Mouse (Mus musculus): ENCODE measurements at regions not wholly inside any gene's neighbourhood (a gene's known extent, or its start where the extent isn't known, plus 50 kb on each side); places are given as distances from the start of the nearest gene placed in this dataset.
A peak's percentile ranks its signal among the peaks of the same experiment; 100 is the strongest.

- DNase-seq (ENCODE audit: low spot score in 2 of 2), result no peak
Measured at GRCm38 (mm10) chr3:100401080-100401479, 88.0 kb downstream of the Tent5c start.

DNA sequence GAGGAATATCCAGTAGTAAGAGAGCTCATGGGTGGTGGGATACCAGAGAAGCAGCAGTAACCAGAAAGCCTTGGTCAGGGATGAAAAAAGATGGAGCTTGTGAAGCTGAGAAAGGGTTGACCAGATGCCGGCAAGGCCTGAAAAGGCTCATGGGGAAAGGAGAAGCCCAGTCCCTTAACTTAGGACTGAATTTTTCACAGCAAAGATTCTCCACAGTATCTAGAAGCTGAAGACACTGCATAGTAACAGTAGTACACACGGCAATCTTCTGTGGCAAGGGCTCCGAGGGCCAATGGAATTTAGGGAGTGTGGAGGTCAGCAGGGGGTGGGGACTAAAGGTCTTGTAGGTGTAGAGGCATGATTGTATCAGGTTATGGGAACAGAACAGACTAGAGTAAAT lies 91.6 kb downstream of the Tent5c start:
- DNase-seq (ENCODE audit: low spot score in 2 of 2), result no peak

DNA sequence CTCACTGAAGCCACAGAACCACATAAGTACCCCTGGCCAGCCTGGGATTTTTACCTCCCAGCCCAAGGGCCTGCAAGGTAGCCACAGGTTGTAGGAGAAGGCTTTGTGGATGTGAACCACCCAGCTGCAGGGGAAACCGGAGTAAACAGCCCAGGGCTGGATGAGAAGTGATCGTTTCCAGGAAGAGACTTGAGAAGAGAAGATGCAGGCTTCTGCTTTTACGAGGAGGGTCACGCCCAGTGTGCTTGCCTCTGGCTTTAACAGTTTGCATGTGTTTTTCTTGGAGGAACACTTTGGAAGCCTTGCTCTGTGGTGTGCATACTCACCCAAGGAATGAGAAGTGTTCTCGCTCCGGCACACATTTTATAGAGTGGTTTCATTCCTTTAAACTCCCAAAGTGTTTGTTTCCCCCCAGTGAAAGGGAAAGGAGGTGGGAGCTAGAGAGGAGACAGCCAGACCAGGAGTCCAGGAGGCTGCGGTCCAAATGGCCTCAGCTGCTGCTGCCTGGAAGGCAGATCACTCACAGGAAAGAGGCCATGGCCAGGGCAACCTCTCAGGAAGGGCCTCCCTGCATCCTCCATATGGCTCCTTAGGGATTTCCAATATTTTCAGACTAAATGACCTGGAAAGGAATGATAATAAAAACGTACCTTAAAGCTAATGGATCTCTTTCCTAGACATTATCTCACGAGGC lies 94.1 kb downstream of the Tent5c start:
- DNase-seq (ENCODE audit: low spot score in 2 of 2), result peak; percentile 23 to 33

DNA sequence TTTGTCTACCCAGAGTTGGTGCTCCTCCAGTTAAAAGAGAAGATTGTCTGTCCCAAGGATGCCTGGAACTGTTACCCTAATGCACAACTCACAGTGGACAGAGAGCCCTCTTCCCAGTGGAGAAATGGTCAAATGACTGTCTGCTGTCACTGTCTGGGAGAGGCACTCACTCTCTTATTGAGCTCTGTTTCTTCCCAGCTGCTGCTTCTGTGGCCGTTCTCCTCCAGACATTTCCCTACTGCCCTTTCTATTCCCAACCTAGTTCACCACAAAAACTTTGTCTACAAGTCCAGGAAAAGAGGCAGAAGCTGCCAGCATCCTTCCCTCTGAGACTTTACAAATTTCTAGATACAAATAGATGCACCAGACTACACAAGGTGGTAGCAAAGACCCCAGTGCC lies 95.2 kb downstream of the Tent5c start:
- DNase-seq (ENCODE audit: low spot score in 2 of 2), result no peak

DNA sequence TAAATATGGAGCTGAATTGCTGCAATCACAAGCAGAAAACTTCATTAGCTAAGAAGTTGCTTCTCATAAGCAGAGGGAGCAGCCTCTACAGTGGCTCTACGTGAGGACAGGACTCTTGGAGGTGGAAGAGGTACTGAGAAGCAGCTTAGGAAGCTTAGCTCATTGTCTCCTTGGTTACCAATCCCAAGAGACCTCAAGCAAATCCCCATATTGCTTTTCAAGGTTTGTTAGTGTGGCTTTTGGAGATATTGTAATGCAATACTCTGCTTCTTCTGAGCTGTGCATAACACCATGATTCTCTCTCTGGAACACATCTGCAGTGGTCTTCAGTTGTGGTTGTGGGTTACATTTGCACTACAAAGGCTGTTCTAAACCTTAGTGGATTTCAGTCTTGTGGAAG lies 106.9 kb downstream of the Tent5c start:
- DNase-seq (ENCODE audit: low spot score in 2 of 2), result no peak

DNA sequence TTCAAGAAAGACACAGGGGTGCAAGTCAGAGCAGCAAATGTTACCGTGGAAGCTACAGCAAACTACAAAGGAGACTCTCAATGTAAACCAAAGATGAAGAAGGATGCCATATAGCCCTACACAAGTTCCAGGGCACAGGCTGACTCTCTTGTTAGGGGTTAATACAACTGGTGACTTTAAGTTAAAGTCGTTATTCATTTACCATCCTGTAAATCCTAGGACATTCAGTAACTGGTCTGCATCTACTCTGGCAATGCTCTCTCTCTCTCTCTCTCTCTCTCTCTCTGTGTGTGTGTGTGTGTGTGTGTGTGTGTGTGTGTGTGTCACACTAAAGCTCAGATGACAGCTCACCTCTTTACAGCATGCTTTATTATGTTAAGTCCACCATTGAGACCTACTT lies 107.8 kb downstream of the Tent5c start:
- DNase-seq (ENCODE audit: low spot score in 2 of 2), result no peak

- no peak for DNase-seq (ENCODE audit: low spot score in 2 of 2)
Measured at GRCm38 (mm10) chr3:100376162-100376561, 113.0 kb downstream of the Tent5c start.

GRCm38 (mm10) chr3:100366884-100367840 lies 122.0 kb downstream of the Tent5c start:
- DNase-seq (ENCODE audit: low spot score in 2 of 2), result no peak

DNA sequence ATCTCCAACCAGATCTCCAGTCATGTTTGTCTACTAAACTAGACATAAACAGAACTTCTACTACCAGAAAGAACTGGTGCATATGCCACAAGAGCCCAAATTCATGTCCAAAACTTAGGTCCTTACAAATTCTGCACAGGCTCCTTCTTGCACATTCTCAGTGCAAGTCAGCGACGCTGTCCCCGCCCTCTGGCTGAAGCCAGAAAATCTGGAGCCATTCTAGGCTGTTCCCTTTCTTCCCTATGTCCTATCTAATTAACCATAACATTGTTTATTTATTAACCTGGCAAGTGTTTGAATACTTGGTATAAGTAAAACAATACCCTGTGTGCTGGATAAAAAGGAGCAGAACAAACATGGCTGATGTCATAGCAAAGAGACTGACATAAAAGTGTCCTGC lies 122.7 kb downstream of the Tent5c start:
- no peak for DNase-seq (ENCODE audit: low spot score in 2 of 2)

- DNase-seq (ENCODE audit: low spot score in 2 of 2), result no peak
Measured at GRCm38 (mm10) chr3:100365354-100365945, 123.7 kb downstream of the Tent5c start.

DNA sequence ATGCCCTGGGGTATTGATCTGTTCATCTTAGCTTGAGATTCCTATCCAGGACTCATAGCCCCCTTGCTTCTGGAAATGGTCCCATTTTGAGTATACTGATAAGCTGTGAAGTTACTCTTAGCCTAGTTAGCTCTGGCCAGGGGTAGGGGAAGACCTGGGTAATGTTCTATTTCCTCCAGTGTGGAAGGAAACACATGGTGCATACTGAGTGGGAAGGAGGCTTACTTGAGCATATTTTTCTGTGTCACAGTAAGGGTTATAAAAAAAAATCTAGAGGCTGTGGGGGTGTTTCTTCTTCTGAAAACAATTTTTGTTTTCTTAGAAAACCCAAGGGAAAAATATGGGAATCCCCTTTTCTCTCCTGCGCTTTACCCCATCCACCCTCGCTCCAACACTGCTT lies 124.4 kb downstream of the Tent5c start:
- DNase-seq (ENCODE audit: low spot score in 2 of 2), result no peak

DNA sequence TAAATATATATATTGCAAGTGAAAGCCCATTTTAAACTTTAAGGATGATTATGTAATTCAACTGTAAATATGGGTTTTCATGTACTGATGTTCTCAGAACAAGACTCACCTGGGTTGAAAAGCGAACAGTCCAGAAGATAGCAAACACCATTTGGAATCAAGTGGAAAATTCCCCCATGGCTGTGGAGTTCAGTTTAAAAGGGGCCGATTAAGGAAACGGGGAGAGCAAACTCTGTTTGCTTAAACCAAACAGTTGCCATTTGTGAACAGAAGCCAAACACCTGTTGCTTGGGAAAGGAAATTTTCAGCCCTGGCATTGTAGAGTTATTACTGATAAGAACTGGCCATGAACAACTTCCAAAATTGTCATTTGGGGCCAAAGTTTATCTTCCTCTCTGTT lies 126.1 kb downstream of the Tent5c start:
- no peak for DNase-seq (ENCODE audit: low spot score in 2 of 2)

DNA sequence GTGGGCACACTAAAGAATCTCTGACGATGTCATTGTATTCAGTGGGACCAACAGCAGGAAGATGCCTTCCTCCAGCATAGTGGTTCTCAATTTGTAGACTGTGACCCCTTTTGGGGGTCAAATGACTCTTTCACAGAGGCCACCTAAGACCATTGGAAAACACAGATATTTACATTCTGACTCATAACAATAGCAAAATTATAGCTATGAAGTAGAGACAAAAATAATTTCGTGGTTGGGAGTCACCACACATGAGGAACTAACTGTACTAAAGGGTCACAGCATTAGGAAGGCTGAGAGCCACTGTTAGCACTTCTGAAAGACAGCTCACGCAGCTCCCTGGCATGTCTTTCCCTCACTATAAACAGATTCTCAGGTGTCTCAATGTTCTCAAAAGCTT lies 129.1 kb downstream of the Tent5c start:
- no peak for DNase-seq (ENCODE audit: low spot score in 2 of 2)

DNA sequence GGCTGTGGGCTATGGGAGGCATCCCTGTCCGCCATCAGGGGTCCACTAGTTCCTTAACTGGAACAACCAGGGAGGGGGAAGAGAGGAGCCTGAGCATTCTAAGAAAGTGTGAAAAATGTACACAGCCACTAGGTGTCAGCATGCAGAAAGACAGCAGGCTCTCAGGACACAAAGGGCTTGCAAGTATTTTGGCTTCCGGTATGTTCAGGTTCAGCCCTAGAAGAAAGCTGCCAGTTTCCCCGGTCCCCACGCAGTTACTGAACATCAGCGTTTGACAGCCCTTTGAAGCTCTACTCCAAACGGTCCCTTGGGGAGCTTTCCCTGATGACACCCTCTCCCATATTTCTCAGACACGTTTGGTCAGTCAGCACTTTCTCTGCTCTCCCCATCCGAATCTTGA lies 130.1 kb downstream of the Tent5c start:
- no peak for DNase-seq (ENCODE audit: low spot score in 2 of 2)

DNA sequence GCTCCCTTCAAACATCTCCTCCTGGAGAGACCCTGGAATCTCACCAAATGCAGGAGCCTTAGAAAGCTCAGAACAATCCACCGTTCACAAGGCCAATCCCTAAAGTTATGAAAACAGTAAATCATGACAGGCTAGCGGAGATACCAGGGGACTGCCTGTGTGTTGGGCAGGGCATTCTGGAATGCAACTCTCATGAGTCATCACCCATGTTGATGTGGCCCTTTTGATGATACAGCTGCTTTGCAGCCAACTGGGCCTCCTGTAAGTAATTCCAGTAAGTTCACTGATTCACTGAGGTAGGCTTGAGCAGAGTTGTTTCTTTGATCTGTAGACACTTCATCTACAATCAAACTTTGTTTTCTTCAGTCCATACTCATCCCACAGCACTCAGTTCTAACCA lies 155.6 kb downstream of the Tent5c start:
- no peak for DNase-seq (ENCODE audit: low spot score in 2 of 2)

- DNase-seq (ENCODE audit: low spot score in 2 of 2), result no peak
Measured at GRCm38 (mm10) chr3:100318357-100318756, 156.2 kb upstream of the Wdr3 start.

GRCm38 (mm10) chr3:100287818-100288217 lies 125.6 kb upstream of the Wdr3 start:
- DNase-seq (ENCODE audit: low spot score in 2 of 2), result no peak

DNA sequence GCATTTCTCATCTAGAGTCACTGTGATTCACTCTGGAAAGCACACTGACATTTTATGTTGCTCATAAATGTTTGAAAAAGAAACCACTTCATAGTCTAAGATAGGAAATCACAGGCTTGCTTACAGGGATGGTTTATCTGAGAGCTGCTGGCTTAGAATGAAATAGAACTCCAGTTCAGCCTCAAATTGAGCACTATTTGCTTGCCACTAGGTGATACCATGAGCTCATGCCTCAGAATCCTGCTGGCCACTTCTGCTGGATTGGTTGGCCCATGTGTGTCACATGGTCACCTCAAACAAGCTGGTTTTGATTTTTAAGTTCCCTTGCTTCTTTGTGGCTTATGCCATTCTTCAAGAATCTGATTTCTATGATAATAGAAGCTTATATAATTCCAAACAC lies 104.8 kb upstream of the Wdr3 start:
- DNase-seq (ENCODE audit: low spot score in 2 of 2), result no peak

- no peak for DNase-seq (ENCODE audit: low spot score in 2 of 2)
Measured at GRCm38 (mm10) chr3:100264991-100265390, 102.8 kb upstream of the Wdr3 start.

Measured in gastrocnemius, adult 8-10 months (tissue).